In genomic region chr19:25145116-25145515, GRCm38 (mm10) we compare ENCODE assay signal across 23 mouse cellular contexts.
DNase-seq lines count a peak whose midpoint lies in the region; ATAC-seq and TF ChIP-seq lines count a peak whose summit lies in the region.
"Had no signal": no experiment of that assay in that cellular context is flagged by ENCODE, and none has a peak within 500 bp of the region (broad histone marks: within the 10 kb centered on the region; RNA-seq: fewer than 3 reads in every experiment).

No protein-coding gene starts in this region.

- ATAC-seq in hindbrain, postnatal 0 days = no peak
- no peak for ATAC-seq in hindbrain, embryonic 14.5 days (ENCODE audit: low FRiP score)
- ATAC-seq in megakaryocyte, adult 5-6 weeks (ENCODE audit: poor library complexity, severe bottlenecking) = no peak
- ATAC-seq: activated CD4-positive, CD25-positive, alpha-beta regulatory T cell, adult 4 months; forebrain, postnatal 0 days; inflammation-experienced regulatory T-cells, adult 6 months; midbrain, embryonic 16.5 days had no signal

- 0 out of 2 replicates have a peak, but pooled peaks cover 4% of the 10 kb centered on the region for H3K4me1 ChIP-seq in hindbrain, postnatal 0 days (ENCODE audit: insufficient read depth, low read length)
- H3K4me1 ChIP-seq in hindbrain, embryonic 14.5 days (replicated peaks; ENCODE audit: control insufficient read depth, insufficient read depth, low read length) = no peaks in the 10 kb centered on the region
- no peaks in the 10 kb centered on the region; the same call in 1 of the 2 replicates for H3K4me1 ChIP-seq in cortical plate, adult 2 months (ENCODE audit: control insufficient read depth, insufficient read depth, low read length)
- H3K4me1 ChIP-seq: heart, embryonic 15.5 days; stomach, embryonic 15.5 days had no signal

- no peaks in the 10 kb centered on the region for H3K27me3 ChIP-seq in hindbrain, postnatal 0 days (ENCODE audit: insufficient read depth, low read length)
- H3K27me3 ChIP-seq in hindbrain, embryonic 14.5 days (ENCODE audit: control insufficient read depth, insufficient read depth, low read length) = no peaks in the 10 kb centered on the region
- H3K27me3 ChIP-seq: heart, embryonic 15.5 days; stomach, embryonic 15.5 days had no signal

- H3K4me3 ChIP-seq in hindbrain, postnatal 0 days (ENCODE audit: low read length) = no peak overlapping the region
- no peak overlapping the region for H3K4me3 ChIP-seq in hindbrain, embryonic 14.5 days (replicated peaks; ENCODE audit: low read length)
- H3K4me3 ChIP-seq in cortical plate, adult 2 months (ENCODE audit: insufficient read depth, low read length) = no peak overlapping the region
- H3K4me3 ChIP-seq: embryonic facial prominence, embryonic 10.5 days; heart, embryonic 15.5 days; stomach, embryonic 15.5 days had no signal

- WGBS in hindbrain, postnatal 0 days = 60% methylated on average over 5 of the region's 5 CpGs
- WGBS in hindbrain, embryonic 14.5 days = 63% methylated on average over 5 of the region's 5 CpGs

- H3K36me3 ChIP-seq in hindbrain, postnatal 0 days (ENCODE audit: insufficient read depth, low read length) = no peaks in the 10 kb centered on the region
- H3K36me3 ChIP-seq in hindbrain, embryonic 14.5 days (replicated peaks; ENCODE audit: control insufficient read depth, insufficient read depth) = no peaks in the 10 kb centered on the region
- H3K36me3 ChIP-seq: embryonic facial prominence, embryonic 10.5 days; heart, embryonic 15.5 days; stomach, embryonic 15.5 days had no signal

- no peak for TF ChIP-seq POLR2A in cortical plate, adult 2 months (IDR thresholded peaks at IDR 0.05; ENCODE audit: extremely low read depth, insufficient read depth, low read length)

- no peaks in the 10 kb centered on the region for H3K9me3 ChIP-seq in hindbrain, postnatal 0 days (ENCODE audit: low read length)
- H3K9me3 ChIP-seq in hindbrain, embryonic 14.5 days (ENCODE audit: control insufficient read depth, low read length) = no peaks in the 10 kb centered on the region
- H3K9me3 ChIP-seq: embryonic facial prominence, embryonic 10.5 days; heart, embryonic 15.5 days; stomach, embryonic 15.5 days had no signal

- no peak for TF ChIP-seq CTCF in hindbrain, postnatal 0 days (IDR thresholded peaks at IDR 0.05; ENCODE audit: low read depth)
- no peak for TF ChIP-seq CTCF in cortical plate, adult 2 months (IDR thresholded peaks at IDR 0.05; ENCODE audit: extremely low read depth, insufficient read depth, low read length)

- H3K27ac ChIP-seq in hindbrain, postnatal 0 days = peak overlapping the region; percentile 60; the same call in 1 of the 2 replicates
- no peak overlapping the region for H3K27ac ChIP-seq in hindbrain, embryonic 14.5 days
- H3K27ac ChIP-seq in cortical plate, adult 2 months (ENCODE audit: insufficient read depth, low read length) = peak overlapping the region; percentile 33
- H3K27ac ChIP-seq: embryonic facial prominence, embryonic 10.5 days; heart, embryonic 15.5 days; kidney, postnatal 0 days; liver, embryonic 14.5 days; stomach, embryonic 15.5 days had no signal

- no peak overlapping the region for H3K9ac ChIP-seq in hindbrain, postnatal 0 days (replicated peaks; ENCODE audit: low read length)
- H3K9ac ChIP-seq in hindbrain, embryonic 14.5 days = no peak overlapping the region
- H3K9ac ChIP-seq: forebrain, postnatal 0 days; heart, embryonic 15.5 days; liver, embryonic 14.5 days; lung, embryonic 14.5 days; stomach, embryonic 15.5 days had no signal

- DNase-seq in hindbrain, postnatal 0 days (ENCODE audit: low spot score) = no peak
- DNase-seq in hindbrain, embryonic 14.5 days (ENCODE audit: low spot score) = no peak
- DNase-seq in embryo, embryonic 11 days = peak; percentile 26
- peak; percentile 47 for DNase-seq in mesoderm, embryonic 11.5 days (ENCODE audit: low read depth, low spot score)
- DNase-seq in lung, postnatal 25 days (ENCODE audit: low spot score) = no peak
- DNase-seq: adrenal gland, adult 8-10 months; forebrain, postnatal 0 days; gastrocnemius, postnatal 36 days; heart, postnatal 36 days; kidney, adult 2 months; lung, embryonic 14.5 days; lung, postnatal 36 days; thymus, postnatal 25 days had no signal

- no peak overlapping the region for H3K4me2 ChIP-seq in hindbrain, postnatal 0 days (ENCODE audit: low read depth, low read length)
- H3K4me2 ChIP-seq in hindbrain, embryonic 14.5 days (replicated peaks) = no peak overlapping the region
- H3K4me2 ChIP-seq: heart, embryonic 15.5 days; lung, embryonic 14.5 days; stomach, embryonic 15.5 days had no signal

Comparison
In these comparisons a context has a peak if more than half of its experiments do, and no peak if none do; other contexts are left out.
1. DNase-seq: peak in embryo, embryonic 11 days (single experiment) and mesoderm, embryonic 11.5 days (single experiment); none in hindbrain, postnatal 0 days (single experiment), hindbrain, embryonic 14.5 days (single experiment) and lung, postnatal 25 days (single experiment).